Mouse (Mus musculus) T-helper 2 cell (primary cell): ENCODE measurements around the gene Ssmem1.

Experiments
- in situ Hi-C: fragments of 300-600 bp; cut with MboI, MseI; formaldehyde crosslinking; loops from one replicate; pipeline ENCODE4 v1.15.1; 2025; ENCODE audit warnings: high pct_unique_total_duplicates

The Ssmem1 gene

GRCm38 (mm10) chr6:30525456-30526332, 16.0 kb downstream of the Ssmem1 start:
- in situ Hi-C loops = loop anchor here (10.0 kb wide), 1 partner anchor 209 kb away; no protein-coding TSS in a partner anchor

GRCm38 (mm10) chr6:30526586-30527515, 17.2 kb downstream of the Ssmem1 start:
- in situ Hi-C loops = loop anchor here (10.0 kb wide), 1 partner anchor 208 kb away; no protein-coding TSS in a partner anchor

GRCm38 (mm10) chr6:30528800-30529199, 19.2 kb downstream of the Ssmem1 start:
- in situ Hi-C loops = loop anchor here (10.0 kb wide), 1 partner anchor 206 kb away; no protein-coding TSS in a partner anchor

- in situ Hi-C loops = no loop called here
Observed at GRCm38 (mm10) chr6:30535340-30535739, 25.7 kb downstream of the Ssmem1 start.

GRCm38 (mm10) chr6:30538240-30538639, 28.6 kb downstream of the Ssmem1 start:
- in situ Hi-C loops = no loop called here

GRCm38 (mm10) chr6:30538800-30539199, 29.2 kb downstream of the Ssmem1 start:
- in situ Hi-C loops = no loop called here

- in situ Hi-C loops = no loop called here
Observed at GRCm38 (mm10) chr6:30541009-30541799, 31.6 kb downstream of the Ssmem1 start, which contains the start of gene Cpa2. Gene Cpa2 (plus strand): TSS chr6:30541582.

GRCm38 (mm10) chr6:30542277-30542676, 32.6 kb downstream of the Ssmem1 start:
- in situ Hi-C loops = no loop called here

GRCm38 (mm10) chr6:30543077-30543476, 33.4 kb downstream of the Ssmem1 start:
- in situ Hi-C loops = no loop called here

- in situ Hi-C loops = no loop called here
Observed at GRCm38 (mm10) chr6:30543851-30544250, 34.2 kb downstream of the Ssmem1 start.

- in situ Hi-C loops = no loop called here
Observed at GRCm38 (mm10) chr6:30545689-30546088, 36.0 kb downstream of the Ssmem1 start.

GRCm38 (mm10) chr6:30546571-30547273, 37.1 kb downstream of the Ssmem1 start:
- in situ Hi-C loops = no loop called here

GRCm38 (mm10) chr6:30547274-30547645, 37.6 kb downstream of the Ssmem1 start:
- in situ Hi-C loops = no loop called here

GRCm38 (mm10) chr6:30547656-30548306, 38.1 kb downstream of the Ssmem1 start:
- in situ Hi-C loops = no loop called here

- in situ Hi-C loops = no loop called here
Observed at GRCm38 (mm10) chr6:30549231-30549761, 39.6 kb downstream of the Ssmem1 start.

GRCm38 (mm10) chr6:30550496-30551192, 41.0 kb downstream of the Ssmem1 start:
- in situ Hi-C loops = no loop called here

- in situ Hi-C loops = no loop called here
Observed at GRCm38 (mm10) chr6:30551193-30551515, 41.5 kb downstream of the Ssmem1 start.

GRCm38 (mm10) chr6:30551644-30552580, 42.3 kb downstream of the Ssmem1 start:
- in situ Hi-C loops = no loop called here
